Mouse (Mus musculus): ENCODE data around the gene Plce1.
"Not testable (repeated sequence)": the region's sequence is repeated elsewhere in the genome, so short reads cannot be mapped to it uniquely, and the experiment has no call there.

The Plce1 gene

DNA sequence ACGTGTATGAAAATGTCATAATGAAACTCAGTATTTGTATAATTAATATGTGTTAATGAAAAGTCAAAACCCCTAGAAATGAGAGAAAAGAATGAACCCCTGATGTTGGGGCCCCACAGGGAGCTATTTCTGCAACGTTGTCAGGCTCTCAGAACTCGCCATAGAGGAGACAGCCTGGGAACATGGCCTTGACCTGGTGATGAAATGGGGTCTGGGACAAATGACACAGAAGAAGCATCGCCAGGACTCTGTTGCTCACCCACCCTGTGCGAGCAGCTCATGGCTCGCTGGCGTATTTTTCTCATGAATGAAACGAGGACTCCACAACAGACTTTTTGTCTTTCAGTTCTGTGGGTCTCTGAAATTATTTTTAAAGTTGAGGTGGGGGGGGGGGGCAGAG, 109.0 kb downstream of the Plce1 start:
- DNase-seq: no peak

DNA sequence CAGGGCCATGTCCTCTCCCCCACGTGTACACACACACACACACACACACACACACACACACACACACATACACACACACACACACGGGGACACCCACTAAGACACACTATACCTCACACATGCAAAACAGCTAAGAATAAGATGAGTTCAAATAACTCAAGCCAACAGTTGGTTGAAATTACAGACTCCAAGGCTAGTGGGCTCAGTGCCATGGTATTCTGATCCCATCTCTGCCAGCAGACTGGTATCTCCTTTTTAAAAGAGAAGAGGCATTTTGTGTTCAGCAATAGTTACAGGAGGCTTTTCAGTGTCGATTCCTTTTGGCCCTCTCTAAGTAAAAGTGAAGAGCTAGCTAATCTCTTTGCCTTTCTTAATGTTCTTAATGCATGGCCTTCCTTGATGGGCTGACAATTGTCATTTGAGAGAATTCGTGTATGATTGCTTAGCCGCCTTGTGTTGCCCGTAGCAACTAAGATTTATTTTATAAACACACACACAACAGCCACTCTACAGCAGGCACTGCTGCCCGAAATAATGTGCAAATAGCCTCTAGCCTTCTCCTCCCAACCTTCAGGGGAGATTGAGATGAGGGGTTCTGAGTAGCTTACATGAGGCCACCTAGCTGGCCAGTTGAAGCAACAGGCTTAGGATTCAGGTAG, 111.8 kb downstream of the Plce1 start:
- DNase-seq: no peak

DNA sequence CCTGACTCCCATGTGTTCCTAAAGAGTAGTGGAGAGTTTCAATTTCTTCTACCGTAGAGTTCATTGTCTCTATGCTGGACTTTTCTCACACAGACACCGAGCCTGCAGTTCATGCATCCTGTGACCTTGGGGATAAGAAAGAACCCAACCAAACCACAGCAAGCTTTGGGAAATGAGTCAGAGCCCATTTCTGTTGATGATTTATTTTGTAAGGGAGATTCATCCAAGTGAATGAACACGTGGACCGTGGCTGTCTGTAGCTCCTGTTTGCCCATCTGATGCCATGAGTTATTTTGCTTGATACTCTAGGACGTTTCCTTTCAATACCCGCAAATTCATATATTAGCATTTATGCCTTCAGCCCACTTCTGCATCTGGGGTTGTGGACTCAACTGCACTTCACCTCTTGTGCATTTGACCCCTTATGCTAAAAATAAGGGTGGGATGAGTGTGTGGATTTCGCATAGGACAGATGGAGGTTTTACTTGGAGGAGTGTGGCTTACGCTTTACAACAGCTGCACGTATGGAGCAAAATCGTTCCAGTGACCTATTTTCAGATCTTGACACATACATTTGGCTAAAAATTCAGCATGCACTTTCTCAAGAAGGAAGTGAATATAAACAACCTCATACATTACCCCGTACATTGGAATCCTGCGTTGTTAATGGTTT, 112.5 kb downstream of the Plce1 start:
- DNase-seq: no peak

DNA sequence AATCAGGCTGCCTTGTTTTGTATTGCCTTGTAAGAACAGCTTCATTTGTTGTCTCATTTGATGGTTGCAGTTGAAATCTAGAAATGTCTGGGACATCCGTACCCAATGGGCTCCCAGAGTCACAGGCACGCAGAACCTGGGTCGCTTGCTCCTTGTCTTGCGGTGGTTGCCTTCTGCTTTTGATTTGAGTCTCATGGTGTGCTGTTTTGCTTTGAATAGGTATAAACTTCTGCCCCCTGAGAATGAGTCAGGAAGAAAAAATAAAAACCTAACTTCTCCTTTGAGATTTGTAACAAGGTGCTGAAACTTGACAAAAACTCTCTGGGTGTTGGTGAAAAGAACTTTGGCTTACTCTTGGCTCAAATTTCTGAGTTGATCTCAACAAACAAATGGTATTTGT, 115.2 kb downstream of the Plce1 start:
- no peak for DNase-seq

DNA sequence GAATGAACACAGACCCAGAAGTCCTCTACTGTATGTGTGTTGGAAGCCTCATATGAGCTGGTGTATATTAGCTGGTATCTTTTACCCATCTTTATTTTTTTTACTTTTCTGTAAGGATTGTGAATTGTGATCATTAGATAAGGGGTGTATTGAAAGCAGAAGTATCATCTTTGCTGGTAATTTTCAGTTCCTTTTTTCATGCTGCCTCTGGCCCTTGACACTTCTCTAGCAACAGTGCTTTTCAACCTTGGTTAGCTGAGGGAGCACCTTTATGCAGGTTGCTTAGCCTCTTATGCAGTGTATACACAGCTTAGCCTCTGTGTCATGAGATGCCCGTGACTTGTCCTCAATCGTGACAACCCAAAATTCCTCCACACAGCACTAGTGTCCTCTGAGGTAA, 116.5 kb downstream of the Plce1 start:
- DNase-seq: no peak

DNA sequence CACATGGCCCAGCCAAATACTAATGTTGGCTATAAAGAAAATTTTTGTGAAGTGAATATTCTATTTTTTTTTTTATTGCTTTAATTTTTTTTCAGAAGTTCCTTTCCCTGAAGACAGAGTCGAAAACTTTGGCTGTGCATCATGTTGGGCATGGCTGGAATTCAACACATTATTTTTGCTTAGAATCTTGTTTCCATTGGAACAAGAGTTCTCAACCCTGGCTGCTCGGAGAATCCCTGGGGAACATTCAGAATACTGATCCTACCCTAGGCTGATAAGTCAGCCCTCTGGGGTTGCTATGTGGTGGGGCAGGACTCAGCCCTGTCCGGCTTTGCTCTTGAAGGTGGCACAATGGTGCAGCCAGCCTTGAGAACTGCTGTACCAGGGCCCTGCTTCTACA, 118.1 kb downstream of the Plce1 start:
- no peak for DNase-seq

DNA sequence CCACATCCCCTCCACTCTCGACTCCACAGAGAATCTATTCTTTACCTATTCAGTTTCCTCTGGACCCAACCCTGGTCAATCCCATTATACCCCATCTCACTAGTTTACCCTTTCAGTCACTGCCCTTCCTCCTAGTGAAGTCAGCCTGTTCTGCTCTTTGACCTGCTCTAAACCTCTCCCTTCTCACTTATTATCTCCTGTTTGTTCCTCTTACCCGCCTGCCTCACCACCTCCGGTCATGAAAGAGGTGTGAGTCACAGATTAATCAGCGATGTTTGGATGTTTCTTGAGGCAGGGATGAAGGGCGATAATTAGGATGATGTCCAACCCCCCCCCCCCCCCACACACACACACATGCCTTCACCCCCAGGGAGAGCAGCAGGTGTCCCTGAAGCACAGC, 120.2 kb downstream of the Plce1 start:
- DNase-seq: no peak

DNA sequence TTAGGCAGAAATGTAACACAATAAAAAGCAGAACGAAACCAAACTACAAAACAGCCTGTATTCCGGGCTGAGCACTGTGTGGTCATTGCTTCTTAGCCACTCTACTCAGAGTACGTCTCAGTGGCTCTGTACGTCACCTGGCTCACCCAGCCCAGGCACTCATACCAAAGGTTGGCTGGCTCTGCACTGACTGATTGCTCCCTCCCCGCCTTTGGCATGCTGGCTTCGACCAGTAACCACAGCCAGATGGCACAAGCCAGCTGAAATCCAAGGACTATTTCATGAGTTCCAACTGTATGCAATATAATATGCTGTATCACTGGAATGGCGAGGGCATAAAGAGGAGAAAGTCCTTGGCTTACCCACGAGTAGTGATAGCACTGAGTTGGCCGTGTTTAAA, 121.9 kb downstream of the Plce1 start:
- peak; percentile 26 for DNase-seq

DNA sequence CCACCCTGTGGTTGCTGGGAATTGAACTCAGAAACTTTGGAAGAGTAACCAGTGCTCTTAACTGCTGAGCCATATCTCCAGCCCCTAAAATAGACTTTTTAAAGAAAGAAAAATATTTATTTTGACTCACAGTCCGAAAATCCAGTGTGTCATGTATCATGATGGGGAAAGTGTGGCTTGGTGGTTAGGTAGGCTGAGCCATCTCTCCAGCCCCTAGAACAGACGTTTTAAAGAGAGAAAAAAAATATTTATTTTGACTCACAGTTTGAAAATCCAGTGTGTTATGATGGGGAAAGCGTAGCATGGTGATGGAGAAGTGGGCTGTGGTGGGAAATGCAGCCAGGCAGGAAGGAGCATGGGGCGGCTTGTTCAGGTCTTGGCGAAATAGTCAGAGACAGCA, 126.3 kb downstream of the Plce1 start:
- no peak for DNase-seq

DNA sequence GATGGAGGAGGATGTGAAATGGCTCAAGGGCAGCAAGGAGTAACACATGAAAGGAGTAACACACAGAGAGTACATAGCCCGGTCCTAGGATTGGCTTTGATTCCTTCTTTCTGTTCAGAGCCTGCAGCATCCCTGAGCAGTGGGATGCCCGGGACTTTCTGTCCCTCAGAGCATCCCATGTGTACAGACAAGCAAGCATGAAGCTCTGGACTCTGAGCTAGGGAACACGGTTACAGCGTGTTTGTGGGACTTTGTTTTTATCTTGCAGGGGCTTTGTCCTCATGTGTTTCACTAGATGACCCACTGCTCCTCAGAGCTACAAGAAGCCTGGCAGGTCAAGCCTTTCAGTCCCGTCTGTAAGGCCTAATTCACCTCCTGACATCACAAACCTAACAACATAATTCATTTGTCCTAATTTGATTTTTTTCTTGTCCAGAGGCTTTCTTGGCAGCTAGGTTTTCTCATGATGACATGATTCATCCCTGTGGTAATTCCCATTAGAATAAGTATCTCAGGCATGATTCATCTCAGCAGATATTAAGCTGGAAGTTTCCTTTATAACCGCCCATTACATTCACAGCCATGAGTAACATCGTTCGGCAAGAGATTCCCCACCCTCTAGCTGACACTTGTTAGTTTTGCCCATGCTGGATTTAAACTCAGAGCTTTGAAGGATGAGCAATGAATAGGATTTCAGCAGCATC, 128.2 kb downstream of the Plce1 start:
- DNase-seq: no peak

DNA sequence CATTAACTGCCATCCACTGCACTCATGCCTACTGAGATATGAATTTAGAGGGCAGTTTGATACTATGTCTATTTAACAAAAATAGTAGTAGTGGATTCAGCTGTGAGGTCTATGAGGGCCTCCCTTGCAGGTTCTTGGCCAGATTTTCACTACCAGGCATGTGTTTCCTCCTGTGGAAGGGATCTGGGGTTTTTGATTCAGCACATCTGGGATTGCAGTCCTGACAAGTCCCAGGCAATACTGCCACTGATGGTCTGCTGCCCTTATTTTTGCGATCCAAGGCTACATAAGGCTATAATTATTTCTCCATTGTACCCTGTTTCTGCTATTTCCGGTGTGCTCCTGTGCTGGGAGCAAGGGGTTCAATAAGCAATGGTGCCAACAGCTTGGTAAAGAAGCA, 129.4 kb downstream of the Plce1 start:
- no peak for DNase-seq

DNA sequence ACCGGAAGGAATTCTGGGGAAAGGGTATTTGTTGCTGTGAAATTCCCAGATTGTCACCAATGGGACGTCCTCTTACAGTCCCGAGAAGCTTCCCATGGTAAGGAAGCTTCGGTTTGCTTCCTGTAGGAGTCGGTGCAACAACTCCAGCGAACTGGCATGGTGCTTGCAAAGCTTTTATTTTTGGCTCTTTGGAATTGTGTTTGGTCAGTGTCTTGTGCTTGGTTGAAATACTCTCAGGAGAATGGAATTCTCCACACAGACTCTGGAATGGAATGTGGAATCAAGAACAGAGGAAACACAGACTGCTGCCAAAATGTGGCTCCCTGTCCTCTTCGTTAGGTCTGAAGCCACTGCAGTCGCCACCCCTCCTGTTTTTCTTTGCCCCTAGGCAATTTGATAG, 129.9 kb downstream of the Plce1 start:
- no peak for DNase-seq

DNA sequence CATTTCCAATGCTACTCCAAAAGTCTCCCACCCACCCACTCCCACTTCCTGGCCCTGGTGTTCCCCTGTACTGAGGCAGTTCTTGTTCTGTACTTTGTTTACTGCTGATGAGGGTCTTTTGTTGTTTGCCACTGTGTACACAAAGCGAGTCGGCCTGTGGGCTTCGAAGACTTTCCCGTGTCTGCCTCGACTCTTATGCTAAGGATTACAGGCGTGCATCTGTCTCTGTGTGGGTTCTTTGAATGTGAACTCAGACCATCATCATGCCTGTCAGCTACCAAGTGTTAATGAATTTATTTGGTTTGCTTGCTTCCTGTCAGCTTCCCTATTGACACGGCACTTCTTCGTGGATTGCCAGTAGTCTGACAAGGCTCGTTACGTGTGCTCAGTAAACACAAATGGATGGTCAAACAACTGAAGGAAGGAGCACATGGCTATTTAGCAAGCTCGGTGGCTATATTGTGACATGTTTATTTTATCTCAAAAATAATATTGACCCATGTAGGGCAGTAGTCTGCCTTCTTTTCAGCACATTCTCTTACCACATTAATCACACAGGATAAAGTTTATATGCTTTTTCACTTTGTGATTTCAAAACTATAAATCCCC, 133.3 kb downstream of the Plce1 start:
- DNase-seq: no peak

DNA sequence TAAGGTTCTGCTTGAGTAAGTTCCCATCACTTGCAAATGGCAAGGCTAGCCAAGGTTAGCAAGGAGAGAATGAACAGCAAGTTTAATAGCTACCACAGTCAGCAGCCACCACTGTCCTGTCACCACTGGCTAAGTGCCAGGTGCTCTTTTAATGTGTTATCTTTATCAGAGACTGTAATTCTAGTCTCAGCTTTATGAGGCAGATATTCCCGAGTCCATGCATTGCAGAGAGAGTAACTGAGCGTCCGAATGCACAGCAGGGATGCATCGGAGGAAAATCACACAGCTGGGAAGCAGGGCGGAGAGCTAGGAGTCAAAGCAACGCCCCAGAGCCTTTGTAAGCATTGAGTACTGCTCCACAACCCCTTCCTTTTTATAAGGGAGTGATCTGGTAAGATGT, 134.4 kb downstream of the Plce1 start:
- DNase-seq: no peak

DNA sequence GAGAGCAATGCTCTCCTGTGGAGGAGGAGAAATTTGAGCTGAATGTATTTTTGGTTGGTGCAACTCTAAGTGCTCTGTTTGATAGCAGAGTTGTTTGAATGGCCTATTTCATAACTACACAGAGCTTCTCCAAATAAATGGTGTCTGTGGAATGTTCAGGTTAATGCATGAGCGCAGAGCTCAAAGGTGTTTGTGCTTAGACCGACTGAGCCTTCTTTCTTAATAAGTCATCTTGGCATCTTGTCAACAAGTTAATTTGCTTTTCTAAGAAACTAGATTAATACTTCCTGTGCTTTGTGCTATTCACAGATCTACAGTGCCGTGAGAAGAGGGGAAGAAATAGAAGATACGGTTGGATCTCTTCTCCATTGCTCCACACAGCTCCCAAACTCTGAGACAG, 139.2 kb downstream of the Plce1 start:
- DNase-seq: no peak

DNA sequence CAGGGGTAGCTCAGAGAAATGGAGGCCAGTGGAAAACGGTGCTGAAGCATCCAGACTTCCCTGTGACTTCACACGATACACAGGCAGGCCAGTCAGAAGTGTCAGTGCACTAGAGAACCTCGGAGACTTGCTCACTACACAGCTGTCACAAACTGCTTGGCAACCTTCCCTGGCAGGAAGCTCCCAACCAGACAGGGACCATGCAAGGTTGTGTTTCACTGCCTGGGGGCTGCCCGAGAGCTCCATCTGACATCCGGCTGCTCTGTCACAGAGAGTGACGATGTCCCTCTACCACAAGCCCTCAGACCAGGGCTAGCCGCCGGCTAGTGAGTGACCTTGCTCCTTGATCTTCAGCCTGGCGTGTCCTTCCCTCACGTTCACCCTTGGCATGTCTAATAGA, 140.6 kb downstream of the Plce1 start:
- no peak for DNase-seq

DNA sequence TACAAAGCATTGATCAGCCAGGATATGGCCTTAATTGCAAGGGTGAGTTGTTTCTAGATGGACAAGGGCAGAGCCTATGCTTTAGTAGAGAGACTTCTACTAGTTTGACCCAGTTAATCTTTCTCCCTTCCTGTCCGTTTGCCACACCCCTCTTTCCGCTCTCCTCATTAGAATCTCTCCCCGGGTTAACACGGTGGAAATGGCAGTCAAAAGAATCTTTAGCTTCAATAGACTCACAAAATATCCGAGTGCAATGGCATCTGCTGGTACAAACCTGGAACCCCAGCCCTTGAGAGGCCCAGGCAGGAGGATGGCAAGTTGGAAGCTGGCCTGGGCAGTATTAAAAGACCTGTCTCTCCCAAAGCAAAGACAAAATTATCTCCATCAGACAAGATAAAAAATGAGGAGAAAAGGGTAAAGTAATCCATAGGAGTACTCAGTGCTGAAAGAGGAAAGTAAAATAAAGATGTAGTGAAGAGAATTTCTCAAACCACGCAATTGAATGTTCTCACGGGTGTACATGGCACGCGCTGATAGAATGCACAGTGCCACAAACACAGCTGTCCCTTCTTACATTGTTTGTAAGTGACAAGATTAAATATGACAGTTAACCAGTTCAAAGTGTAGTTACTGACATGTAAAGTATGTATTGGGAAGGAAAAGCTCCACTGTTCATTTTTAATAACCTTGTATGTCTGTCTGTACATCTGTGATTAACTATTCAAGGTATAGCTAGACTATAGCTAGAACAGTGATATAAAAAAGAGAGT, 145.5 kb downstream of the Plce1 start:
- DNase-seq: no peak

DNA sequence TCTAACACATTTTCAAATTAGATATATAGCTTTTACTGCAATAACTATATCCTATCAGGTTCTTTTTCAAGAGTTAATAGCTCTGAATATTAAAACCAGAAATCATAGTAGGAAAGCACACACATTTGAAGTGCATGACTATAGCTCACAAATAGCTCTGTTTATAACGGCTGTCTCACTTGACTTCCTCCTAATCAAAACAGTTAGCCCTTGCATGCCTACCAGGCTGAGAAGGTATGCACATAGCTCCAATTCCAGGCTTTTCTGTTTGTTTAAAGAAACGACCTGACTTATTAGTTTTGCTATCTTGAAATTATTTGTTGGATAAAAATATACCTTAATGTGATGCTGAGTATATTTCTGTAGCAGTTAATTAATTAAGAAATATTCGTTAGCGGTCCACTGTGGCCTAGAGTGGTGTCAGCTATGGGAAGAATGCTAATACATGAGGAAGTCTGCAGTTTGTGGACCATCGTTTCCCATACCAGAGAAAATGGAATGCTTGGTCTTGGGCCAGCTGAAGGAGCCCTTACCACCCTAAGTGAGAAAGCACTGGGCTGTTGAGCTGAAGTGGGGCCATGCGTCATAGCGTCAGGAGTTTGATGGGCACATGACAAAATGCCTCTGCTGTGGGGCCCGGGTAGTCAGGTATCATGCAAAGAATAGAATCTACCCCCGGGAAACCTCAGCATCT, 146.3 kb downstream of the Plce1 start:
- no peak for DNase-seq

DNA sequence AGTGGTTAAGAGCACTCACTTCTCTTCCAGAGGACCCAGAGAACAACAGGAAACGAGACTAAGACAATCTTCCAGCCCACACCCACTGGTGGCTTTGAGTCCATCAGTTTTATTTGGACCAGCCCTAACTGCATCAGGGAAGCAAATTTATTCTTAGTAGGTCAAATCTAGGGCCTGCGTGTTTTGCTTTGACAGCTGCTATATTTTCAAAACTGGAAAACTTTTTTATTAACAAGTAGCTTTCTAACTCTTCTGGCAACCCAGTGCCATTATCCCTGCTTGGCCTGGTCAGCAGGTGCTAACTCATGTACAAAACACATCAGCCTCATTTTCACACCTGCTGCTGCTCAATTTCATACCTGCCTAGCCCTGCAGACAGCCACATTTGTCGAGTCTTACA, 151.3 kb downstream of the Plce1 start:
- no peak for DNase-seq

DNA sequence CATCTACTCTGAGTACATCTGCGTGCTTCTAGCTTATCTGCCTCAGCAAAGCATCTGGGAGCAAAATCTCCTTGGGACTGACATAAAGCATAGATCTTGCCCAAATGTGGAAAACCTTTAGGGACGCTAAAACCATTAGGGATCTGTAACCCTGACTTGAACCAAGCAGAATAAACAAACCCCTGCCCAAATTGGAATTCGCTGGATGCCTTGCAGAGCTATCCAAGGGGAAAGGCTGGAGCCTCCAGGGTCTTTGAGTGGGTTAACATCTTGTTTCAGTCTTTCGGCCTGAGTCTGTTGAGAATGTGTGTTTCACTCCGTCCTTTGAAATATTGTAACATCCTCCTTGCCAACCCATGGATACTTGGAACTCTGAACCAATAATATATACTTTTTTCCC, 152.4 kb downstream of the Plce1 start:
- DNase-seq: no peak

DNA sequence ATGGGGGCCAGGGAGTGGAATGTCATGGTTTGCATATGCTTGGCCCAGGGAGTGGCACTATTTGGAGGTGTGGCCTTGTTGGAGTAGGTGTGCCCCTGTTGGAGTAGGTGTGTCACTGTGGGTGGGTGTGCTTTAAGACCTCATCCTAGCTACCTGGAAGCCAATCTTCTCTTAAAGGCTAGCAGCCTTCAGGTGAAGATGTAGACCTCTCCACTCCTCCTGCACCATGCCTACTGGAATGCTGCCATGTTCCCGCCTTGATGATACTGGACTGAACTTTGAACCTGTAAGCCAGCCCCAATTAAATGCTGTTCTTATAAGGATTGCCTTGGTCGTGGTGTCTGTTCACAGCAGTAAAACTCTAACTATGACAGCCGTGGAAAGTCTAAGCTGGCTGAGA, 158.1 kb downstream of the Plce1 start:
- no peak for DNase-seq

DNA sequence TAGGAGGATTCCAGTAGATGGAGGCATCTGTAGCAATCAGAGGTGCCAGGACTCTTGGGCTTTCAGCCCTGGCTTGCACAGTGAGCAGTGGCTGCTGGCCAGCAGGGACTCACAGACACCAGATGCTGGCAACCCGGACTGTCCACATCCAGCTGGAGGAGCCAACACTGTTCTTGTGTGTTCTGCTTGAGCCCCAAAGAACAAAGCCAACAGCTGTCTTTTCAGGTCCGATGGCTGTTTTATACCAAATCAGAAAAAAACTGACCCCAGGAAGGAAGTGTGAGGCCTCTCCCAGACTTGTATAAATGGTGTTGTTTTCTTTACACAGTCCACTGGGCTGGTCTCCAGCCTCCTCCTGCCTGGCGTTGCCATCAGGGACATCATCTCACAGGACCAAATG, 158.9 kb downstream of the Plce1 start:
- peak; percentile 29 for DNase-seq

DNA sequence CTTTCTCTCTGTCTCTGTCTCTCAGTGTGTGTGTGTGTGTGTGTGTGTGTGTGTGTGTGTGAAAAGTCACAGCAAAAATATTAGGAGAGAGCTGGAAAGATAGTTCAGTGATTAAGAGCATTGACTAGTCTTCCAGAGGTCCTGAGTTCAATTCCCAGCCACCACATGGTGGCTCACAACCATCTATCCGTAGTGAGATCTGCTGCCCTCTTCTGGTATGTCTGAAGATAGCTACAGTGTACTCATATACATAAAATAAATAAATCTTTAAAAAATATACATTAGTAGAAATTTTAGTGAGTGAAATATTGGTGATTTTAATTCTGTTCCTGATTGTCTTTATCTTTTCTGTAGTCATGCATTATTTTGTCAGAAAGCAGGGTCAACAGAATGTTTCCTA, 161.6 kb downstream of the Plce1 start:
- DNase-seq: not testable (repeated sequence)
